Mouse (Mus musculus) left cerebral cortex, postnatal 4 days (tissue): ENCODE results near the gene Ext2. TPM values are rescaled to one million over a fixed set of nuclear protein-coding genes. Genes with fewer than 3 reads are reported as not detected.

Experiments
- DNase-seq: peaks from one replicate; pipeline ENCODE4 v3.0.0-alpha.2; 2022
- intact Hi-C: fragments of 180-260 bp; cut with DNase I; formaldehyde crosslinking; loops from one replicate; pipeline ENCODE4 v1.15.1; 2025
- total RNA-seq, 2 experiments: library from RNA; stranded (reverse); gene quantifications; 2 replicates each; pipeline ENCODE4 v1.2.3; 2021

The Ext2 gene
- total RNA-seq, 2 experiments from 2014 or later, result 66.8 to 68.4 TPM

DNA sequence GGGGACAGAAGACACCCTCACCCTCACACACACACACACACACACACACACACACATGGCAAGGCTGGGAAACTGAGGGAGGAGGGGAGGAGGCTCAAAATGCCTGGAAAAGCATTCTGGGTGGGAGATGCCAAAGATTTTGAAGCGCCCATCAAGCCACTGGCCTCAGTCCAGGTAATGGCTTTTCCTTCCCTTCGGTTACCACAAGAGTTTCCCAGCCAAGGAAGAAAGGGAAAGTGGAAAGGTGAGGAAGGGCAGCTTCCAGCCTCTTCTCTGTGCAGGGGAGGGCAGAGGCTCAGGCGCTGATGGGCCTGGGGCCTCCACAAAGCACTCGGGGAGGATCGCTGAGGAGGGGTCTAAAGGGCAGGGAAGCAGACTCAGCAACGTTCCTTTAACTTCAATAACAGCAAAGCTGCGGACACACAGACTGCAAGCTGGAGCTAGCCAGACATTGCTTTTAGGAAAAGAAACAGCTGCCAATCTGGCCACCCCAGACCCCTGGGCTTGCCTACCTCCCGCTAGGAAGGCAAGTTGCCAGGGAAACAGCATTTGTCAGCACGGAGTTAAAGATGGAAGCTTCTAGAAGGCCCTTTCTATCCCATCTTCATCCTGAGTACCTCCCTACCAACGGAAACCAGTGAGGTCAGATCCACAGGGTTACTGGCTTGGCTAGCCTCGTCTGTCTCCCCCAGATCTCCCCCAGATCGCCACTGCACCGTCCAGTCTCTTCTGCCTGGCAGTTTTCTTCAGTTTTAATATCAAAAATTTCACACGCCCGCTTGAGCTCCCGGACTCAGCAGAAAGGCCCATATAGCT lies 43.1 kb downstream of the Ext2 start:
- DNase-seq, result peak; percentile 72
- intact Hi-C loops, result no loop called here

DNA sequence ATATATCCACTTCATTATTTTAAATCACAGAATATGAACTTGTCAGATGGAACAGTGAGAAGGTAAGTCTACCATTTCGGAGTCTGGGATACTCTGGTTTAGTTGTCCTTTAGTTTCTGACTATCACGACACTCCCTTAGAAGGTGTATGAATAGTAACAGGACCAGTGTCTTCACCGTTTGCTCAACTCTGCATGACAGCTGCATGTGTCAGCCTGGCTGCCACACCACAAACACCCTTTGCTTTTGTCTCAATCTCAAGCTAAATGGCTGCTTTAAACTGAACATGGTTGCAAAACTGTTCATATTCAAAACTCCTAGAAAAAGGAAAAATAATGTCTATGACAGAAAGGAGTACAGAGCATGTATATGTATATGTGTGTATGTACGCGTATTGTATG lies 43.8 kb downstream of the Ext2 start:
- DNase-seq, result no peak
- intact Hi-C loops, result no loop called here

DNA sequence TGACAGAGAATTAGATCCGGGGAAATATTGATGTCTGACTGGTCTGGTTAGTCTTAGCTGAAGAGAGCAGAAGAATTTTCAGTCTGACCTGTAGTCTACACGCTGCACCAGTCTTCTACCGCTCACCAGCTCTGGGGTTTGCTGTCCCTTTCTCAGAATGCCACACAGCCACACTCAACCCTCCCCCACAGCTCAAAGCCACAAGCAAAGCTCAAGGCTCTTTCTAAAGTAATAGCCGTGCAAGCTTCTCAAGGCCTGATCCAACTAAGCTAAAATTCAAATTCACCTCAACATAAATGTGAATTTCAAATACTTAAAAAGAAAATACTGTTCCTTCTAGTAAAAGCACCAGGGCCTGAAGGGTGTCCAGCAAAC lies 45.3 kb downstream of the Ext2 start:
- intact Hi-C loops, result no loop called here
- DNase-seq, result no peak

DNA sequence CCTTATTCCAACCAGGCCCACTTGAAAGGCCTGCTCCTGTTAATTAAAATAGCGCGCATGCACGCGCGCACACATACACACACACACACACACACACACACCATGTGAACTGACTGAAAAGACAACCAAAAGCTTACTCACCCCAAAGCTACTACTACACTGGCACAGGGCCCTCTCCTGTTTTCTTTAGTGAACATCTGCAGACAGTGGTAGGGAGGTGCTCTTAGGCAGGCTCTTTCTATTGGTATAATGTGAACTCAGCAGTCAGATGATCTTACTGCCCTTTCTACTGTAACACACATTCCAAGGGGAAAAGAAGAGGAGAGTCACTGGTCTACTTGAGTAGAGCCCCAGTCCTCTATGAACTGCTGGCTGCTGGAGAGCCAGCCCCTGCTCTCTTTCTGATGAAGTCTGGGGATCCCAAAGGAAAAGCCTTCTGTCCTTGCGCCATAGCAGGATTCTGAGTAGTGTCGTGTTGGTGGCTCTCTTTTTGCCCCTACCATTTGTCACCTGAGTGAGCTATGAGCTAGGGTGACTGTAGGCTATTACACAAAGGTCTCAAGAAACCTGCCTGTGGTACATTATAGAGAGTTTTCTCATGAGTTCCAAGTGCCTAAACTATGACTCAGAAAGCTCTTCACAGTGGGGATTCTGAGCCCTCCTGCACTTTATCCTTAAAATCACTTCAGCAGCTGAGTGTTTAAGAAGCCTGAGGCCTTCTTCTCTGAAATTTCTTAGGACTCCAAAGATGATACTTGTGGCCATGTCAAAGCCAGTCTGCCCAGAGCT lies 45.9 kb downstream of the Ext2 start:
- DNase-seq, result no peak
- intact Hi-C loops, result no loop called here

DNA sequence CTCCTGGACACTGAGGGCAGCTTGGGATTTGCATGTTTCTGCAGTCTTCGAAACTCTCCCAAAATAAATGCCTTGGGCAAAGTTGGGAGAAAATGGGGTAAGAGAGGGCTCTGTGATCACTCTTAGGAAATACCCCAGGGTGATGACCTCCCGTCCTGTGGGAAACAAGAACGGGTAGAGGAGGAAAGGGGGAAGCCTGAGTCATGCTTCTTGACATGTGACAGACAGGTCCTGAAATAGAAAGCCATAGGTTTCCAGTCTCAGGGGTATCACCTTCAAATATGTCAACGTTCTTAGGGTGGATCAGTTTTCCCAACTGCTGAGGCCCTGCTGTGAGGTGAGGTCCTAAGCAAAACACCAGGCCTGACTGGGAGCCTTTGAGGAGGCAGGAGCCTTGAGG lies 46.9 kb downstream of the Ext2 start:
- intact Hi-C loops, result no loop called here
- no peak for DNase-seq

DNA sequence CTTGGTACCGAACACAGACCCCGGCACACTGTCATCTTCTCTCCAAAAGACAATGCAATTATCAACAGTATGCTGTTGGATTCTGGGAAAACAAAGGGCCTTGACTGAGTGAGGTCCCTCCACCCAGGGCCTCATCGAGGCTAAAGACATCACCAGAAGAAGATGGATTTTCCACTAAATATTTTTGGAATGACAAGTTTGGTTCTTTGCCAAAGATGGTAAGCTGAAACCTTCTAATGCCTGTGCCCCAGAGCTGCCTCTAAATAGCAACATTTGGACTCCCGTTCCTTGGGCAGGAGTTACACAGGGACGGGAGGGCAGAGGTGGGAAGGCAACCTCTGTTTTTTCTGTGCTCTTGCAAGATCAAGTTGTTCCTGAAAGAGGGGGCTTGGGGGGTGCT lies 47.4 kb downstream of the Ext2 start:
- intact Hi-C loops, result no loop called here

DNA sequence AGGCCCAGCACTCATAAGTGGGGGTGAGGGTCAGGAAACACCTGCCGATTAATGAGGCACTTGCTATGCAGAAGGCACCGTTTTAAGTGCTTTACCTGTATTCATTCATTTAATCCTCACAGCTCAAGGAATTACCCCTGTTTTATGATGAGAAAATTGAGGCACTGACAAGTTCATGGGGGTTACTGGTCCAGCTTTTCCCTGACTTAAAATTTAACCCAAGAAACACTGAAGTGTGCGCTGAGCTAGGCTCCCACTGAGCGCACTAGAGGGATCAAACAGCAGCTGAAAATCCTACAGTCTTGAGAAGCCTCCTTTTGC lies 49.6 kb downstream of the Ext2 start:
- DNase-seq, result no peak
- intact Hi-C loops, result no loop called here

More for the DNA sequence above, 47.4 kb downstream of the Ext2 start:
- DNase-seq, result no peak

DNA sequence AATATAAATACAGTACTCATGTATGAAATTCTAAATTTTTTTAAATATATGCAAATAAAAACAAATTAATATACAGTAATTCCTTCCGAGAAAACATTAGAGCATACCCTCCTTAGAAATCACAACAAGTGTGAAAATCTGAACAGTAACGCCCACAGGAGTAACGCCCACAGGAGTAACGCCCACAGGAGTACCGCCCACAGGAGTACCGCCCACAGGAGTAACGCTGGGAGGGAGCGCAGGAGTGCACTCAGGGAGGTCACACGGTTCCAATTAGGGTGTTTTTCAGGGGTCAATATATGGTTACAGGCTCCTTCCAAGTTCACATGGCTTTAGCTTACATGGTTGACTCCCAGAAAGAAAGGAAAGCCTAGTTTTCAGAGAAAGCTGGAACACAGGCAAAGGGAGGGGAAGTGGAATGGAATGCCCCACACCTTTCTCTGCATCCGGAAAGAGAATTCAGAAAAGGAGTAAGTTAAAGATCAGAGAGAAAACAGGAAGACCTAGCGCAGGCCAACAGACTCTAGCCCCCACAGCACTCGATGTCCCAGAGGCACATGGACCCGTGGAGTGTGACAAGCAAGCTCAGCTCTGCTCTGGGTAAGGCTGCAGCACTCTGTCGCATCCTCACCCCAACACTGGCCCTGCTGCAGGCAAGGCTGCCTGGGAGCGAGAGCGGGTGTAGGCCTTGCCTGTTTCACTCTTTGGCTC lies 50.2 kb downstream of the Ext2 start:
- no peak for DNase-seq
- intact Hi-C loops, result no loop called here

DNA sequence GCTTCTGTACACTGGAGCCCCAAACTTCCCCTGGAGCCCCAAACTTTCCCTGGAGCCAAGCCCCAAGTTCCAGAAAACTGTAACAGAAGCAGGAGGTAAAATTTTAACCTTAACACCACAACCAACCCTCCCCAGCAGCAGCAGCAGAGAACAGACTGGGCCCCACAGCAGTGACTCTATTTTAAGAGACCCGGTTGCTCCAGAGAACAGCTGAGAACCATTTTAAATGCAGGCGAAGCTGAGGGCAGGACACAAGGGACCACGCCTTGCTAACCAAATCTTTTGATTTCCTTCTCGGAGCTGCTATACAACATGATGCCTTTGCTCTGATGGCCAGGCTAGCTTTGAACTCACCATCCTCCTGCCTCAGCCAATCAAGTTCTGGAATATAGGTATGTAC lies 51.5 kb downstream of the Ext2 start:
- no peak for DNase-seq
- intact Hi-C loops, result no loop called here

DNA sequence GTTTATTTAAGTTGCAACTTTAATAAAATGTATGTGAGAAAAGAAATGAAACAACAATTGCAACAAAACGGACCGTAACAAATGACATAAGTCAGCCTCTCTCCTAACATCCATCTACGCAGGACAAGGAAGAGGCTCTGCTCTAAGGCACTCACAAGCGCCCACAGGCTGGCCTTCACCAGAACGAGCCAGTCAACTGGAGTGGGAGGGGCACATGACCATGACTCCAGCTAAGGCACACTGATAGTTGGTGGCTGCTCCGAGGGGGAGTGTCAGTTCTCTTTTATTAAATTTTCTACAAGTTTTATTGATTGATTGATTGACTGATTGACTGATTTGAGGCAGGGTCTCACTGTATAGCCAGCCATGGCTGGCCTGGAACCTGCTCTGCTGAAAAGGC lies 52.5 kb downstream of the Ext2 start:
- DNase-seq, result no peak
- intact Hi-C loops, result no loop called here

DNA sequence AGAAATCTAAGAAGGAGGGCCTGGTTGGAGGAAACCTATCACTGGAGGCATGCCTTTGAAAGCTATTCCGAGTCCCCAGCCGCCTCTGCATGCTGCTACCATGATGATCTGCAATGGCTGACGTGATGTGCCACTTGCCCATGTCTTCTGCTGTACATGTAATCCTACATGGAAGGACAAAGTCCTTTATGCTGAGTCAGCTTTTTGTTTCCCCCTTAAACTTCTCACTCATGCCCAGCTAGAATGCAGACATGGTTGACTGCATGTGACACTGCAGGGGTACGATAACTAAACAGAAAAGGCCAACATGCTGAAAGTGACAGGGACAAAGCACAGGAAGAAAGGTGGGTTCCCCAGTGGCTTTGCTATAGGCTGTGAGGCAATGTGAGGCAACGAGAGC lies 56.6 kb downstream of the Ext2 start:
- intact Hi-C loops, result no loop called here
- no peak for DNase-seq

DNA sequence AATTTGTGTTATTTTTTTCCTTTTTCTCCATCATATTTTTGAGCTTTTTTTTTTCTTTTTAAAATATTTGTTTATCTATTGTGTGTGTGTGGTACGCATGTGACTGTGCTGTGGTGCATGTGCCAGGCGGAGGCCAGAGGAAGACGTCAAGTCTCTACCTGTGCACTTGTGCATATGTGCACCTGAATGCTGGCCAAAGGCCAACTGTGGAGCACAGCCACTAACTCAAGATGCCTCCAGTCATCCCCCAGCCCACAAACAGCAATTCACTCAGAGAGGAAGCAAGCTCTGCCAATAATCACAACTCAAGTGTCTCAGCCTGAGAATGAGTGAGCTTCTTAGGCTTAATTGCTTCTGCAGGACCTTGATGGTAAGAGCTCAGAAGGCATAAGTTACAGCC lies 58.2 kb downstream of the Ext2 start:
- no peak for DNase-seq
- intact Hi-C loops, result no loop called here

DNA sequence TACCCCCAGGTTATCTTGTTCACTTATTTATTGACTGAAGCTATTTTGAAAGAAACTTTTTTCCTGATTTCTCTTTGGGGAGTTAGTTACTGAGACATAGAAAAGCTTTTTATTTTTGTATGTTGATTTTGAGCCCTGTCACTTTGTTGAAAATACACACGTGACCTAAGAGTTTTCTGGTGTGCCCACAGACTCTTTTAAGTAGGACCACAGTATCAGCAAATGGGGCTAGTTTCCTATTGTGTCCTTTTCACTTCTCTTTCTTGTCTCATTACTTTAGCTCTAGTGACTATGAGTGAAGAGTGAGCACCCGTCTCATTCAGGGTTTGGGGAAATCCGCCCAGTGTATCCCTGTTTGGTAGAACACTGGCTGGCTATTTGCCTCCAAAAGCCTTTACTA lies 62.0 kb downstream of the Ext2 start:
- no peak for DNase-seq
- intact Hi-C loops, result no loop called here

DNA sequence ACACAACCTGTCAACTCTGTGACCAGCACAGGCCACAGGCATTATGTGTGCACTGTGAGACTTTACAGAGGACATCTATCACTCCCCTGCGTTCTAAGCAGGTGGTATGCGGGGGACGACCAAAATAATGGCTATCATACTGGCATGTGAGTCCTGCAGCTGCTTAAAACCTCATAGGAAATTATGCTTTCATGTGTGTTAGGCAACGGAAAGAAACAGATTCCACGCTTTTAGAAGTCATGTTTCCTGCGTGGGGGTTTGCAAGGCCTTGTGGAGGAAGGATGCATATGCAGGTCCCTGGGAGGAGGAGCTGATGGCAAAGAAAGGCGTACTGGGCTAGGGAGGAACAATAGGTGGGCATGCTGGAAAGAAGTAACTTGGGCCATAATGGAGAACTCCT lies 63.2 kb downstream of the Ext2 start:
- DNase-seq, result no peak
- intact Hi-C loops, result no loop called here

DNA sequence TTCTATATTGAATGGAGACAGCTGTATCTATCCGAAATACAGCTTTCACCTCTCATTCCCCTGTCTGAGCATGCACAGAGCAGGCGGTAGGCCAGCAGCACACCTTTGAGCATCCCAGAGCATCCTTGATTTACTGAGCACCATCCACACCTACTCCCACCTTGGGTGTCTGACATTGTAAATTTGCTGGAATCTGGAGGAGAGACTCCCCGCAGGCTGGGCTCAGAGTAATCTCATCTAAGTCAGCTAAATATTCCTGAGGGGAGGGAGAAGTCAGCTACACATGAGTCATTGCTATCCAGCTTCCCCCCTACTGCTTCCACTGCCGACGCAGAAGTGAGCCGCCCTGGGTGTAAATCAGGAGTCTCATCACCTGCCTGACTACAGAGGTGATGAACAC lies 64.1 kb downstream of the Ext2 start:
- no peak for DNase-seq

DNA sequence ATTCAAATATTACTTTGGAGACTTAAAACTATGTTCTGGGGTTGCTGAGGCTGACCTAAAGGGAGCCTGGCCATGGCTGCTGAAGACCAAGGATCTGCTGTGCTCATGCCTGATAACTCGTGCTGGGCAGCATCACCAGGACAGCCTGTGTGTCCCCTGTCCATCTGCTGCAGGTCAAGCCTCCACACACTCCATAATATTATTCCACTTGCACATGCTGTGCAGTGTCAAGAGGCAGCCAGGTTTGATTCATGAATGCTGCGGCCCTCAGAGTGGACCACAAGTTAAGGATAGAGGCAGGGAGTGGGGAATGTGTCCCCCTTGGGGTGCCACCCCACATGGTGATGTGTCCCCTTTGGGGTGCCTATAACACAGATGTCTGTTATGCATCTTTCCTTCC lies 68.0 kb downstream of the Ext2 start:
- no peak for DNase-seq
- intact Hi-C loops, result no loop called here

More for the DNA sequence above, 64.1 kb downstream of the Ext2 start:
- intact Hi-C loops, result no loop called here

DNA sequence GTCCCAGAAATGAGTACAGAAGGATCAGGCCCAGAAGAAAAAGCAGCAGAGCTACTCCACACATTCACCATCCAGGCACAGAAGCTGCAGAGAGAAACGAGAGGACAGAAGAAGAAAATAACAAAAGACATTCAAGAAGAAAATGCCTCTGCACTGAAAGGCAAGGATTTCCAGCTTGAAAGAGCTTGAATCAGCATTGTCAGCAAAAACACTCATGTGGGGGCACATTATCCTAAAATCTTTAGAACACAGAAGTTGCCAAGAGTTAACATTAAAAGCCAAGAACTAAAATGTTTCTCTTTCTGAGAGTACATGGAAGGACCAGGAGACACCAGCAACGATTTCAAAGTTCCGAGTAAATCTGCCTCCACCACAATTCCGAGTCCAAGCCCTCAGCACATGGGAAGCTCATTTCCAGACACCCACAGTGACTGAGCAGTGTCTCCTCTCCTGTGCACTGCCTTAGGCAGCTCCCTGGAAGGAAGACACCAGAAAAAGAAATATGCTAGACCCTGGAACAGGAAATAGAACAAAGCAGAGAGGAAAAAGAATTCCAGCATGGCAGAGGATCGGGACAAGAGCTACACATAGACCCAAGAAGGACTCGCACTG lies 69.1 kb downstream of the Ext2 start:
- intact Hi-C loops, result no loop called here

DNA sequence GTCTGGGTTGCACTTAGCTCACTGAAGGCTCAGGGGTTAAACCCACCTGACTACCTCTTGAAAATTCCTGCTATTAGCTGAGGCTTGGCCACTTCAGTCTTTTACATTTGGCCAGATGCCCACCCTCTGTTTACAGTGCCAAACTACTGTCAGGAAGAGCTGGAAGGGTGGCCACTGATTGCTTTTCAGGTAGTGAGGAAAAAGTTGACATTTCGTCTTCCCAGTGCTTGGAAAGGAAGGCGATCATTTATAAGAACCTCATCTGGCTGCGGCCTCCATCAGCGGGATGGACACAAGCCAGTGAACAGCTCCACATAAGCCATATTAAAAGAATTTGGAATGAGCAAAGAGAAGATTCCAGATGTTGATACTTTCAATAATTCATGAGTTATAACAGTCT lies 72.7 kb downstream of the Ext2 start:
- intact Hi-C loops, result no loop called here
- no peak for DNase-seq

More for the DNA sequence above, 69.1 kb downstream of the Ext2 start:
- DNase-seq, result no peak

DNA sequence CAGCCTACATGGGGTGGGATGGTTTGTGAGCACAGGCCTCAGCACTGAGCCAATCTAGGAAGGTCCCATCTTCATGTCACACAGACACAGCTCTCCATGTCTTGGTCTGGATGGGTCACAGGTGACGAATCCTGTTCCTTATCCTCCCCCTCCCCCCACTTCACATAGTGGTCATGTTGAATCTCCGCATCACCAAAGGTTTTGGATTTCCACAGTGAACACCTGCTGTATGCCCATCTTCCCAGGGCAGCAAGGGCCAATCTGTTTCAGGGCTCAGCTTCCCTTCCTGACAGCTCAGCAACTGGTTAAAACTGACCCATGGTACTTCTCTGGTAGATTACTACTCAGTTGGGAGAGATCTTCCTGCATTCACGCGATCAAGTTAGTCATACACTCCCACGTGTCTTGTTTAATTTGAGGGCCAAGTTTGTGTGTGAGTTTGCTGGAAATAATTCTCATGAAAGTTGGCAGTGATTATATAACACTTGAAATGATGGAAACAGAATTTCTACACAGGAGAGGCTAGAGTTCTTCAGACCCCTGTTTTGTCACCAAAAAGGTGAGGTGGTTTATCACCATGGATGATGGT lies 74.7 kb downstream of the Ext2 start:
- intact Hi-C loops, result no loop called here
- no peak for DNase-seq

DNA sequence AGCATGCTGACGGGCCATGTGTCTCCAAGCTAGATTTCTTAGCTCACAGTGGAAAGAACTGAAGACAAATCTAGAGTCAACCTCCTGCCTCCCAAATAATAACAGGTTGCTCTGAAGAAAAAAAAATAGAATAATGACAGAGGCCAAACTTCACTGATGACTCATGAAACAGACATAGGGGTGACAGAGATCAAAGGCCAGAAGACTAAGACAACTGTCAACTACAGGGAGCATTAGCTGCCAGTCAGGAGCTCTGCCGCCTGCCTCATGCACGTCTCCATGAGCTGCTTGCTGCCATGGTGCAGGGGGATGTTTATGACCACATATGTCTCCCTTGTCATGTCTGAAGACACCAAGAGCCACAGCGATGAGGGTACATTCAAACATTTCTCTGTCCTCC lies 75.7 kb downstream of the Ext2 start:
- intact Hi-C loops, result no loop called here
- DNase-seq, result no peak

DNA sequence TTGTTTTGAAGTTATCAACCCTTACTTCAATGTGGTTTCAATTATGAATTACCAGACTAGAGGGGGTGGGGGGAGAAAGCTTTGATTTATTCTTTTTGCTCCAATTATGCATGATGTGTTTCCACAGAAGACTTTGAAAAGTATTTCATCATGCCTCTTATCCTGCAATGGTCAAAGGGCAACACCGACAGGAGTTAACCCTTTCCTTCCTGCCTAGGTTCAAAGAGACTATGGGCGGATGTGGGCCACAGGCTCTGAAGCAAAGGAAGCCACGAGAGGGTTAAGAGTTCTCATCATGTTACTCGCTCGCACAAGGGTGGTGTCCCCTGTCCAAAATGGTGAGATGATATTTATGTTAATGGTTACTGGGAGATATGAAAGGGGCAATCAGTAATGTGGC lies 76.2 kb downstream of the Ext2 start:
- intact Hi-C loops, result no loop called here
- no peak for DNase-seq
